Mouse (Mus musculus) kidney, postnatal 36 days (tissue): ENCODE measurements at regions not wholly inside any gene's neighbourhood (a gene's known extent, or its start where the extent isn't known, plus 50 kb on each side); places are given as distances from the start of the nearest gene placed in this dataset.
A peak's percentile ranks its signal among the peaks of the same experiment; 100 is the strongest.

Source experiments
- DNase-seq, 2 experiments: peaks; one replicate each; pipeline ENCODE4 v3.0.0; 2021 to 2022; ENCODE audit warnings: mixed read lengths in 2 of 2

DNA sequence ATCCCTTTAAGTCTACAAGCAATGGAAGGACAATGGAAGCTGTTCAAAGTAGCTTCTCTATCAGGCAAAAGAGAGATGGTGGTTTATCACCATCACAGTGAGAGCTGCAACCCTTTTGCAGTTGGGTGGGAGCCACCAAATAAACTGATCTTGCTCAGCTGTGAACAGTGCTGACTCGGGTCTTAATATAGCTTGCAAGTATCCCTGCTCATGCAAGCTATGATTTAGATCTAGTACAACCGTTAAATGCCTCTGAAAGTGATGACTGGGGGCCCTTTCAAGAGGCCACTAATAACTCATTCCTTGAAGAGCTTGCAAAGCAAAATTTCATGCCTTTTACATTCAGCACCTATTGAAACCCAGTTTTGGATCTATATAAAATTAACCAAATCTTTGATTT, 1154.5 kb upstream of the Lrrtm3 start:
- DNase-seq = no peak

DNA sequence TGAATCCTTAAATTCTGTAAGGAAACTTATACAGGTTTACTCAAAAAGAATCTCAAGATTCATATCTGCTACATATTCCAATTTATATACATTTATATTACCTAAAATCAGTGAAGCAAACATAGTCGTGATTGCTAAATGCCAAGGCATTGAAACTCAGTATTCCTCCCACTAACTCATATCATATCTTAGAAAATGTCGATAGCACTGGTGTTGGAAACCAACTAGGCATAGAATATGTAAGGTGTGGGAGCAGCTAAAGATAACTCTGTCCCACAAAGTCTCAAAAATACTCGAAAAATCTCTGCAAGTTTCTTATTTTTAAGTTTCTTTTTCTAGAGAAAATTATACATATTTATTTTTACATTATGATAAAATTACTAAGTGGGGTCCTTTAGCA, 1134.1 kb upstream of the Lrrtm3 start:
- no peak for DNase-seq

DNA sequence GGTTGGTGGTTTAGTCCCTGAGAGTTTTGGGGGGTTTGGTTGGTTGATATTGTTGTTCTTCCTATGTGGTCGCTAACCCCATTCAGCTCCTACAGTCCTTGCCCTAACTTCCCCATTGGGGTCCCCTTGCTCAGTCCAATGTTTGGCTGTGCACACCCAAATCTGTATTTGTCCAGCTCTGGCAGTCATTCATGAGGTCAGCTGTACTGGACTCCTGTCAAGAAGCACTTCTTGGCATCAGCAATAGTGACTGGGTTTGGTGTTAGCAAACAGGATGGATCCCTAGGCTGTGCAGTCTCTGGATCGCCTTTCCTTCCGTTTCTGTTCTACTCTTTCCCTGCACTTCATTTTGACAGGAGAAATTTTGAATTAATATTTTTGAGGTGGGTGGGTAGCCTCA, 1131.1 kb upstream of the Lrrtm3 start:
- no peak for DNase-seq

DNA sequence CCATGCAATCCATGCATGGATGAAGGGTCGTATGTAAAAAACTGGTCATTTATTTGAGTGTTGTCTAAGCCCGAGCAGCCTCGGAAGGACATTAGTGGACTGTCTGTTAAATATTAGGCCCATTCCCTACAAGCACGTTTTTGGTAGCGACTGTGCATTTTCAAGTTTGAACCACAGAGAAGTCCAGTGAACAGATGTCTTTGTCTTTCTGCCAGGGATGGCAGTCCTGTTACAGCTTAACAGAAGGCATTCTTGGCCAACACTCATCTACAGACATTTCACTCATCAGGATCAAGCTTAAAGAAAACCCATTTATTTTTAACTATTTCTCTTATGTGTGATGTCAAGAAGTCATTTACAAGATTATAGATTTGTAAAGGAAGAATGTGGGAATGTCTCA, 1129.2 kb upstream of the Lrrtm3 start:
- DNase-seq = no peak

DNA sequence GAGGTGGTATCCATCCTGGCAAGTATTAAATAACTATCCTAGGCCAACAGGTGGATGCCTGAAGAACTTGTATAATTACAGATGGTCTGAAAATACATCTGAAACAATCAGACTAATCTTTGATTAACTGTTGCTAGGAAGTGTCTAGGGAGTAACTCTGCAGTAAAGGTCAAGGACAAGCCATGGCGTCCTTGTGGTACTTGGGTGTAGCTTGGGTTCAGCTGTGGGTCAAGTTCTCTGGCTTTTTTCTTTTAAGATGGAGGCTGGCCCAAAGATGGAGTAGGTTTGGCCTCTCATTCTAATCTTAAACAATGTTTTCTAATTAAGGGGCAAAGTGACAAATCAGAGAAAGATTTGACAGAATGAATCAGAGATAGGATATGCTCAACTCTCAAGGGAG, 1126.1 kb upstream of the Lrrtm3 start:
- DNase-seq = no peak

DNA sequence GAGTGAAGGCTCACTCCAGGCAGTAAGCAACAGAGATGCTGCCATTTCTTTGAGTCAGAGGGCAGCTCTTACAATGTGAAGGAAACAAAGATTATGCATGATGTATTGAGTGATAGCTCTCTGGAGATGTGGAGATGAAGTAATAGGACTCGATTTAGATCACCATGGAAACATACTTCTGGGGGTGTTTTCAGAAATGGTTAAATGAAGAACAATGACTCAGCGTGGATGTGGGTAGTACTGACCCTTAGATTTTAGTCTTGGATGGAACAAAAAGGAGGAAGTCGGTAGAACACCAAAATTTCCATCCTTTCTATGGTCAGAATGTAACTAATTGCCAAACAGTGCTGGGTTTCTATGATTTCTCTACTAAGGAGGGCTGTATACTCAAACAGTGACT, 1125.1 kb upstream of the Lrrtm3 start:
- DNase-seq = no peak

DNA sequence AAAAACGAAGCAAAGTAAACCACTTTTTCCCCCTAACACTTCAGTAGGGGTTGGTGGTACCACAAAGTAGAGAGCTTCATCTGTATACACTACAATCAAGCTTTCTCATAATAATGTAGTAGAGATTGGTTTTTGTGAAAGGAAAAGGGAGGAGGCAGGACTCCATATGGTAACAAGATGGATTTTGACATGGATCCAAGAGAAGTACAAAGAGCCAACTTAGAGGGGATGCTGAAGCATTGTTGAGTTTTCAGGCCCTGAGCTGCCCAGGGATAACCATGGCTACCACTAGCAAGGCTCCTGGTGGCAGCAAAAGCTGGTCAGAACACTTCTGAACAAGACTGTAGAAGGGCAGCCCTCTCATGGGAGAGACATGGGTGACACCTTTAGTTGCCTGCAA, 1093.6 kb upstream of the Lrrtm3 start:
- DNase-seq = no peak

DNA sequence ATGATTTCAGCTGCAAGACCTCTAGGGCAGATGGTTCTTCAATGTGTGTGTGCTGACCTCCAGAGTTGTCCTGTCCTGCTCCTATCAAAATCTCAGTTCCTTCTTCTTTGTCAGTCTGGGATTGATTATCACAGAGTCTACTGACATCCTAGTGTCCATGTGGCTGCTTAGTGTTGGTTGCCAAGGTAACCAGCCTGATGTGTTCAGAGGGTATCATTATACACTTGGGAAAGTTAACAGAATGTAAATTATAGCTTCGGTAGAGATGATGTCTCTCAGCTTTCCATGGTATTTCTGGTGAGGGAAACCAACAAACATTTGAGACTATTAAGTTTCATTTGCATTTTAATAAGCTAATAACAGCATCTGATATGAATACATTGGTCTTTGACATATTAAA, 1092.5 kb upstream of the Lrrtm3 start:
- no peak for DNase-seq

DNA sequence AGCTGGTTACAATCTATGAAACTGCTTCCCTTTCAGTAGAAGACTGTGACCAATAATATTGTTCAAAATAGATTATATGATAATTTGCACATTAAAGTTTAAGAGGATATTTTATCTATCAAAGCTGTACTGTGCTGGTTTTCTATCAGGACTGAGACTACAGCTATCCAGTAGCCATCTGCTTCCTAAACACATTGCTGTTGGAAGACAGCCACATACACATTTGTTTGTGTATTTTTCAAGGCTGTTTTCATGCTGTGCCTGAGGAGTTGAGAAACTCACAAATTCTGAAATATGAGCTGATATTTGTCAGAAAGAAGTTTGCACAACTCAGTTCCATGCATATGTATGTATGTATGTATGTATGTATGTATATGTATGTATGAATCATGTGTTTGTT, 1089.0 kb upstream of the Lrrtm3 start:
- DNase-seq = no peak

DNA sequence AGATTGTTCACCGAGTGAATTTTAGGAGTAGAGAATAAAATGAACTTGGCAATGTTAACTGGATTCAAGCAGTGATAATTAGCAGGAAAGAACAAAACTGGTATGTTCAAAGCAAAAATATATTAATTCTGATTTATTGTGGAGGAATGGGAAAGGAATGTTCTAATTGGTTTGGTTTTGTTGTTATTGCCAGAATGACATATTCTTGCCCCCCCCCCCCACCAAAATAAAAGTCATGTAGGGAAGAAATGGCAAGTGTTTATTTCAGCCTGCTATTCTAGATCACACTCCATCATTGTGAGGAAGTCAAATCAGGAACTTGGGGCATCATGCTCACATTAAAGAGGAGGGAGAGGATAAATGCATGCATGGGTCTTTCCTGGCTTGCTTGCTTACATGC, 1064.1 kb upstream of the Lrrtm3 start:
- DNase-seq = no peak

DNA sequence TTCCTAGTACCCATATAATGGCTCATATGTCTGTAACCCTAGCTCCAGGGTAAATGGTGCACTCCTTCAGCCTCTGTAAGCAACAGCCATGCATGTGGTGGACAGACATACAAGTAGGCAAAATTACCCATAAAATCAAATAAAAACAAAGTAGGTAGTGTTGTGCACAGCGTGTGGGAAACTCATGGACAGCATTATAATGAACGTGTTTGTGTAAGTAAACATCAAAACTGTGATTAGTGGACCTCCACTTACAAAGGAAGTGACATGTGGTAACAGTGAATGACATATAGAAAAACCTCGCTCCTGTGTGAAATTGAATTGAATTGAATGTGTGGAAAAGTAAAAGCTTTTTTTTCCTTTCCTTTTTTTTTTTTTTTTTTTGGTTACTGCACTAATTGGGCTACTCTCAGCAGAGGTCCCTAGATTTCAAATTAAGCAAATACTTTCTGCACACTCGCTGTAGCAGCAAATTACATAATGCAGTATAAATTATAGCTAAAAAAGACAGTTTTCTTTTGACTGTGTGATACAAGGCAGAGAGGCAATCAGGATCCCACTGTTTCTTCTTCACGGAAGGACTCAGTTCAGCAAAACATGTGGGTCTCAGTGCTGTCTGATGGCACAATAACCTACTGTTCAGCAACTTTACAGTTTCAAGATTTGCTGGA, 1035.0 kb upstream of the Lrrtm3 start:
- no peak for DNase-seq

DNA sequence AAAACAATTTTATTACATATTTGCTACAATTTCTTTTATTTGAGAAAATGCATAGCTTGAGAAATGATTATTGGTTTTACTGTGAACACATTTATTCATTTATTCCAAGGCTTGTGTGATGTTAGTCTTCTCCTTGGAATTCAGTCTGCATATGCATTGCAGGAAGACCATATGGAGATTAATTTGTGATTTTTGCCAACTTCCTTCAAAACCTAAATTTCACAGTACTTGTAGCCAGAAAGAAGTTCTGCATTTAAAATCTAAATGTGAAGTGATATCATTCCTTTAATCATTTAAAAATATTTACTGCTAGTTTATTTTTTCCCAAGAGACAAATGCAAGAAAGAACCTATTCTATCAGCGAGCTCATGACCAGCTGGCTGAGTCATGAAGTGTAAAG, 1028.1 kb upstream of the Lrrtm3 start:
- no peak for DNase-seq

DNA sequence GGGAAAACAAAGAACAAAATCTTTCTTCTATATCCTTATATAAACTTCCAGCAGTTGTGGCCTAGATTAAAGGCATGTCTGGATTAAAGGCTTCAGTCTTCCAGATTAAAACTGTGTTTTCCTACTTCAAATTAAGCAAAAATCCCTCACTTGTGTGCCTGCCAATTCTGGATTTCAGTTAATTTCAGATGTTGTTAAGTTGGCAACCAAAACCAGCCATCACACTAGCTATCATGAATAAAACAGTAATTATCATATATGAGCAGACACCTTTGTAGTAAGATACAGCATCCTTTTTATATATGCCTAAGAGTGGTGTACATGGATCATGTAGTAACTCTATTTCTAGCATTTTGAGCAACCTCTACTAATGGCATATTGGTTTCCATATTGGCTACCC, 1024.5 kb upstream of the Lrrtm3 start:
- no peak for DNase-seq

DNA sequence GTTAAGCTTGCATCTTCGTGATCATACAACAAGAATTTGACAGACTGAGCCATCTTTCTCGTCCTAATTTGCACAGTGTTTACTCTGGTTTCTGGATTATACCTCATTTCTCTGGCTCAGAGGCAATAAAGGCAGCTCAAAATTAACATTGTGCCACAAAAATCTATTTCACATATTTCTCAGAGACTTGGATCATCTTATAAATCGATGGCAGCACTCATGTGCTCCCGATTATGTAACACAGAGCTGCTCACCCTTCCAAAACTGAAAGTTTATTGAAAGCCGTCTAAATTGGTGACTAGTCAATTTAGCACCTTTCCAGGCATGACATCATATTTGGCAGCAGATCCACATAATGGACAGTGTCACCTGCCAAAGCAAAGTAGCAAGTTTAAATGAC, 1020.7 kb upstream of the Lrrtm3 start:
- DNase-seq = peak in 1 of 2 experiments; percentile 3

DNA sequence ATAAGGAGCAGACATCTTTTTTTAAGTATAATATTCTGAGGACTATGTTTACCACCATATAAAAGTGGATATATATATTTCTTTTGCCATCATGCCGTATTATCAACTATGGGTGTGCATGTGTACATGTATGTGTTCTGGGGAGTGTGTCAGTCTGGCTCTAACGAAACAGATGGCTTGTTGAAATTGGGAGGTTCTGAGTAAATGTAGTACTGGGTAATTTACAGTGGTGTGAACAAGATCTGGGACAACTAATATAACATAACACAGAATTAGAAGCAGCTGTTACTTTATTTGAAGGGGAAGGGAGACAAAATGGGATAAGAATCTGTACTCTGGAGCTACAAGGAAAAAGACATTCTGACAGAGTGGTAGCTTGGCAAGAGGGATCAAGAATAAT, 1017.3 kb upstream of the Lrrtm3 start:
- no peak for DNase-seq

DNA sequence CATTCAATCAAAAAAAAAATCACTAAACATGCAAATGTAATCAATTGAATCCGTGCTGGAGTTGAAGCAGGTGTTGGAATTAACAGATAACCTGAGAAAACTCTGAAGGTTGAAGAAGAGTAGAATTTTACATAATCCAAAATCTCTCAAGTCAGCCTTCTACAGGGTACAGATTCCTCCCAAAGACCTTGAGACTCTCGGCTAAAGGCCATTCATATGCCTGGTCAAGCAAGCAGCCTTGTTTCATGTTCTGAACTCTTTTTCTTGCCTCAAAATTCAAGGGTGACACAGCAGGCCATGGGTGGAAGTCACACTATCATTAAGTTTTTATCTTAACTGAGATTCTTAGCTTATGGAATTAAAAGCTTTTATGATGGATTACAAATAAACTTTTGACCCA, 994.4 kb upstream of the Lrrtm3 start:
- DNase-seq = peak; percentile 28 to 45

DNA sequence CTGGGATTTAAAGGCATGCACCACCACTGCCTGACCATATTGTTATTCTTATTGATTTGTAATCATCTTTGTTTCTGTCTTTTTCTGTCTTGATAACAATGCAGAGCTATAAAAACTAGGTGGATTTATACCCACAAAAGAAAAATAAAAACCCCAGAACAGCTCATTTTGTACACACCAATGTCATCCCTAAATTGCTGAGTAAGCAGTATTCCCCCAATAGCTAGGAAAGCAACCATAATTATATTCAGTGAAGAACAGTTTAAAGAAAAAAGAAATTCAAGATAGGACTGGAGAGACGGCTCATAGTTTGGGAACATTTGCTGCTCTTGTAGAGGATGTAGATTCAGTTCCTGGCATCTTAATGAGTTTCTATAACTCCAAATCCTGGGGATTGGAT, 991.6 kb upstream of the Lrrtm3 start:
- no peak for DNase-seq

DNA sequence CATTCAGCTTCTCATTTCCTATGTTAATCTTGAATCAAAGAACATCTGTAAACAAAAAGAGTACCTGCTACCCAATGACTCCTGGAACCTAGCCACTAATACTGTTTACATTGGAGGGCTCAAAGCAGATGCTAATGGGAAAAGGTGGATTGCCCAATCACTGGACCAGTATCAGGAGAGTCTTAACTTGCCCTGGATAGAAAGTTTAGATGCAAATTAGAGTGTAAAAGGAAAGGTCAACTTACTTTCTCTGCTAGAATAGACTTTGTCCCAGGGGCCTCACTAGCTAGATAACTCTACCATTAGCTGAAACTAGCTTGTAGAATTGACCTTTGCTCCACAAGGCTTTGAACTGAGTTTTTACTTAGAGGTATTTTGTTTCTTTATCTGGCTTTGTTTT, 968.0 kb upstream of the Lrrtm3 start:
- DNase-seq = peak; percentile 1 to 36
